Mouse (Mus musculus): Measurements from ENCODE around the gene Snrpb2.

GRCm38 (mm10) chr2:143113859-143114258 lies 51.0 kb downstream of the Snrpb2 start:
- no peak for TF ChIP-seq EP300 (IDR thresholded peaks at IDR 0.05; ENCODE audit: low read depth)
- no peak; the same call in 1 of the 2 replicates for TF ChIP-seq CTCF (IDR thresholded peaks at IDR 0.05; ENCODE audit: low read depth)

All from liver, embryonic 14.5 days (tissue).